Mouse (Mus musculus): ENCODE results near the gene Smpd1. TPM values are rescaled to one million over a fixed set of nuclear protein-coding genes. Genes with fewer than 3 reads are reported as not detected.

The Smpd1 gene
- polyA plus RNA-seq, 1 experiment, result 102 TPM

DNA sequence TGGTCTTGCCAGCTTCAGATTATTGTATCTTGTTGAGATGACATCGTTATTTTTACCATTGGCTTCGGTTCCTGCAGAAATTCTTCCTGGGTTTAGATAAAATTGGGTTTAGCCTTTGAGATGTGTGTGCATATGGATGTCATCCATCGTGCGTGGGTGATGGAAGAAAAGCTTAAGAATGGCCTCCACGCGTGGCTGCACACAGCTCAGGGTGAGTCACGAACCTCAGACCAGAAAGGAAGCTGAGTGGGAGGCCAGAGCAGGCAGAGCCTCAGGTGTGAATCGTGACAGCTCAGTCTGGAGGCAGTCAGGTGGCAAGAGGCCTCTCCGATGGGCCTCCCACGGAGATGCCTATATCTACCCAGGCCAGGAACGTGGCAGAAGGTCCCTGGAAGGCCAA is 34.8 kb upstream of the Smpd1 start:
- DNase-seq, result peak; percentile 55 to 85
- 16% methylated on average over 11 of the region's 11 CpGs for WGBS
- Histone ChIP-seq H3K27ac (ENCODE audit: insufficient read depth, low read length) (no peak overlapping the region), H3K4me1 (ENCODE audit: control insufficient read depth, insufficient read depth, low read length) (no peaks in the 10 kb centered on the region), H3K27me3 (ENCODE audit: control insufficient read depth, insufficient read depth, low read length) (no peaks in the 10 kb centered on the region), H3K4me3 (replicated peaks; ENCODE audit: insufficient read depth, low read depth, low read length) (no peak overlapping the region)
- TF ChIP-seq POLR2A (IDR thresholded peaks at IDR 0.05; ENCODE audit: borderline replicate concordance, insufficient read depth, low read length), result no peak
- TF ChIP-seq CTCF (IDR thresholded peaks at IDR 0.05; ENCODE audit: borderline replicate concordance, insufficient read depth, low read depth, low read length), result no peak

DNA sequence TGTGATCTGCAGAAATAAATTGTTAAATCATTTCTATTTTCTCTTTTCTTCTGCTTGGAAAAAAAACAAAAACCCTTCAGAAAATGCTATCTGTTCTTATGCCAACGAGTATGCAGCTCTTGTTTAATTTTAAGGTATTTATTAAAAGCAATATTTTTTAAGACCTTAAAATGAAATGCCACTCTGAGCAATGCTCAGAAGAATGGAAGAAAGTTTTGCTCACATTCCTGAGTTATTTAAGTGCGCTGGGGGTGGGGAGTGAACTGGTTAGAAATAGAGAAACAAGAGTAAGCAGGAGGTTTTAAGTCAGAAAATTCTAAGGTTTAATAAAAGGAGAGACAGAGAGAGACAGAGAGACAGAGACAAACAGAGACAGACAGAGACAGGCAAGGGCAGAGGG is 34.4 kb upstream of the Smpd1 start:
- WGBS, result 61% methylated on average over 2 of the region's 2 CpGs
- H3K27ac ChIP-seq (ENCODE audit: insufficient read depth, low read length), result no peak overlapping the region; the same call in 1 of the 2 replicates

DNA sequence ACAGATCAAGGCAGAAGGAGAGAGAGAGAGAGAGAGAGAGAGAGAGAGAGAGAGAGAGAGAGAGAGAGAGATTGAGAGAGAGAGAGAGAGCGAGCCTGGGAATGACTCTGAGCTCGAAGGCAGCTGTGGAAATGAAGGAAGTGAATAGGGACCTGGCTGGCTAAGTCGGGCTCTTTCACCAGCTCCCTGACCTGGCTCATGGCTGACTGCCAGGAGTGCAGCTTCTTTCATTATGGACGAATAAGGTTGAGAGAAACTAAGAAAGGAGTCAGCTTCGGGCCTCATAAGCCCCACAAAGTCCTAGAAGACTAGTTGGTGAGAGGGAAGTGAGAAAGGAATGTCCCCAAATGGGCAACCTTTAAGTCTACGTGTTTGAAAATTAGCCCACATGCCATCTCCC is 34.0 kb upstream of the Smpd1 start:
- no peaks in the 10 kb centered on the region for H3K4me1 ChIP-seq (ENCODE audit: control insufficient read depth, insufficient read depth, low read length)
- DNase-seq, result peak in 1 of 2 experiments; percentile 29
- H3K27ac ChIP-seq (ENCODE audit: insufficient read depth, low read length), result no peak overlapping the region; the same call in 1 of the 2 replicates
- WGBS, result 38% methylated on average over 6 of the region's 6 CpGs
- TF ChIP-seq CTCF (IDR thresholded peaks at IDR 0.05; ENCODE audit: borderline replicate concordance, insufficient read depth, low read depth, low read length), result no peak
- TF ChIP-seq POLR2A (IDR thresholded peaks at IDR 0.05; ENCODE audit: borderline replicate concordance, insufficient read depth, low read length), result no peak
- H3K4me3 ChIP-seq (replicated peaks; ENCODE audit: insufficient read depth, low read depth, low read length), result no peak overlapping the region
- no peaks in the 10 kb centered on the region for H3K27me3 ChIP-seq (ENCODE audit: control insufficient read depth, insufficient read depth, low read length)

More for the DNA sequence above, 34.4 kb upstream of the Smpd1 start:
- Histone ChIP-seq H3K4me1 (ENCODE audit: control insufficient read depth, insufficient read depth, low read length) (no peaks in the 10 kb centered on the region), H3K27me3 (ENCODE audit: control insufficient read depth, insufficient read depth, low read length) (no peaks in the 10 kb centered on the region), H3K4me3 (replicated peaks; ENCODE audit: insufficient read depth, low read depth, low read length) (no peak overlapping the region)
- TF ChIP-seq CTCF (IDR thresholded peaks at IDR 0.05; ENCODE audit: borderline replicate concordance, insufficient read depth, low read depth, low read length) (no peak), POLR2A (IDR thresholded peaks at IDR 0.05; ENCODE audit: borderline replicate concordance, insufficient read depth, low read length) (no peak)
- DNase-seq, result no peak

GRCm38 (mm10) chr7:105524222-105524621 is 29.9 kb upstream of the Smpd1 start:
- no peak overlapping the region for H3K4me3 ChIP-seq (replicated peaks; ENCODE audit: insufficient read depth, low read depth, low read length)
- no peaks in the 10 kb centered on the region for H3K27me3 ChIP-seq (ENCODE audit: control insufficient read depth, insufficient read depth, low read length)
- no peaks in the 10 kb centered on the region; the same call in 1 of the 2 replicates for H3K4me1 ChIP-seq (ENCODE audit: control insufficient read depth, insufficient read depth, low read length)
- no peak for DNase-seq
- TF ChIP-seq POLR2A (IDR thresholded peaks at IDR 0.05; ENCODE audit: borderline replicate concordance, insufficient read depth, low read length), result no peak
- no peak for TF ChIP-seq CTCF (IDR thresholded peaks at IDR 0.05; ENCODE audit: borderline replicate concordance, insufficient read depth, low read depth, low read length)
- no peak overlapping the region for H3K27ac ChIP-seq (ENCODE audit: insufficient read depth, low read length)
- 83% methylated on average over 2 of the region's 2 CpGs for whole genome bisulfite sequencing

DNA sequence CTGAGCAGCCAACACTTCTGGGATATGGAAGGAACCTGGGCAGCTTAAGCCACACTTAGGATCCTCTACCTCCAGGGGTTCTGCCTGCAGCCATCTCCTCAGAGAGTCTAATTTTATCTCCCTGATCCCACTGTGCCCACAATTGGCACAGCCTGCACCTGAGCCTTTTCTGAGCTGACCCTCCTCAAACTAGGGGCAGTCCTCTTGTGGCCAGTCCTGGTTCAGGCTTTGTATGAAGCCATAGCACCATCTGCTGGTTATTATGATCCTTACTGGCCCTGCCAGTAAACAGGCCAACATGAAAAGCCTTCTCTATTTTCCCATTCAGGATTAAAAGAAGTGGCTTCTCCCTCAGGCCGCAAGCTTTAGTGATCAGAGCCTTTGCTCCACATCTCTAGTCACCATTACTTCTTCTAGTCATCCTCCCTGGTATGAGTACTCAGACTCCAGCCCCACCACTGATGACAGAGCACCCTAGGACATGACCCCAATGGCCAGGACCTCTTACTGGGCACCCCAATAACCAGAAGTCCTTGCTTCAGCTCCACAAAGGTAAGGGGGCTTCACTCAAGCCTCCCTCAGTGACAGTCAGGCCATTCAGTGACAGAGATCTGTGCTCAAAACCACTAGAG is 26.7 kb upstream of the Smpd1 start:
- H3K4me3 ChIP-seq (replicated peaks; ENCODE audit: insufficient read depth, low read depth, low read length), result no peak overlapping the region
- TF ChIP-seq CTCF (IDR thresholded peaks at IDR 0.05; ENCODE audit: borderline replicate concordance, insufficient read depth, low read depth, low read length) (peak; percentile 52), POLR2A (IDR thresholded peaks at IDR 0.05; ENCODE audit: borderline replicate concordance, insufficient read depth, low read length) (no peak)
- no peaks in the 10 kb centered on the region for H3K27me3 ChIP-seq (ENCODE audit: control insufficient read depth, insufficient read depth, low read length)
- H3K27ac ChIP-seq (ENCODE audit: insufficient read depth, low read length), result no peak overlapping the region
- peak; percentile 26 to 38 for DNase-seq
- H3K4me1 ChIP-seq (ENCODE audit: control insufficient read depth, insufficient read depth, low read length), result no peaks in the 10 kb centered on the region; the same call in 1 of the 2 replicates
- 52% methylated on average over 1 of the region's 1 CpGs for WGBS

GRCm38 (mm10) chr7:105528094-105528493 is 26.1 kb upstream of the Smpd1 start:
- no peak for TF ChIP-seq POLR2A (IDR thresholded peaks at IDR 0.05; ENCODE audit: borderline replicate concordance, insufficient read depth, low read length)
- TF ChIP-seq CTCF (IDR thresholded peaks at IDR 0.05; ENCODE audit: borderline replicate concordance, insufficient read depth, low read depth, low read length), result no peak
- H3K4me1 ChIP-seq (ENCODE audit: control insufficient read depth, insufficient read depth, low read length), result no peaks in the 10 kb centered on the region; the same call in 1 of the 2 replicates
- no peak overlapping the region for H3K27ac ChIP-seq (ENCODE audit: insufficient read depth, low read length)
- no peak for DNase-seq
- H3K4me3 ChIP-seq (replicated peaks; ENCODE audit: insufficient read depth, low read depth, low read length), result no peak overlapping the region
- 56% methylated on average over 4 of the region's 4 CpGs for WGBS
- H3K27me3 ChIP-seq (ENCODE audit: control insufficient read depth, insufficient read depth, low read length), result no peaks in the 10 kb centered on the region

DNA sequence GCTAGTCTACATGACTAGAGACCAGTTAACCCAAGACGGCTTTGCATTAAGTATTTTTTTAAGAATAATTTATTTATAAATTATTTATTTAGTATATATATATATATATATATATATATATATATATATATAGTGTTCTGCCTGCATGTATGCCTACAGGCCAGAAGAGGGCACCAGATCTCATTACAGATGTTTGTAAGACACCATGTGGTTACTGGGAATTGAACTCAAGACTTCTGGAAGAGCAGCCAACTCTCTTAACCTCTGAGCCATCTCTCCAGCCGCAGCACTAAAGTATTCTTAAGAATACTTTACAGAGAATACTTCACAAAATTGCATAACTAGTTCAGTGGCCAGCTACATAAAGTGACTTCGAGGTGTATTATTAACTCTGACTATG is 20.0 kb upstream of the Smpd1 start:
- TF ChIP-seq CTCF (IDR thresholded peaks at IDR 0.05; ENCODE audit: borderline replicate concordance, insufficient read depth, low read depth, low read length) (no peak), POLR2A (IDR thresholded peaks at IDR 0.05; ENCODE audit: borderline replicate concordance, insufficient read depth, low read length) (no peak)
- no peak for DNase-seq
- WGBS, result 79% methylated on average over 3 of the region's 3 CpGs
- Histone ChIP-seq H3K27ac (ENCODE audit: insufficient read depth, low read length) (no peak overlapping the region), H3K27me3 (ENCODE audit: control insufficient read depth, insufficient read depth, low read length) (no peaks in the 10 kb centered on the region), H3K4me1 (ENCODE audit: control insufficient read depth, insufficient read depth, low read length) (no peaks in the 10 kb centered on the region), H3K4me3 (replicated peaks; ENCODE audit: insufficient read depth, low read depth, low read length) (no peak overlapping the region)

DNA sequence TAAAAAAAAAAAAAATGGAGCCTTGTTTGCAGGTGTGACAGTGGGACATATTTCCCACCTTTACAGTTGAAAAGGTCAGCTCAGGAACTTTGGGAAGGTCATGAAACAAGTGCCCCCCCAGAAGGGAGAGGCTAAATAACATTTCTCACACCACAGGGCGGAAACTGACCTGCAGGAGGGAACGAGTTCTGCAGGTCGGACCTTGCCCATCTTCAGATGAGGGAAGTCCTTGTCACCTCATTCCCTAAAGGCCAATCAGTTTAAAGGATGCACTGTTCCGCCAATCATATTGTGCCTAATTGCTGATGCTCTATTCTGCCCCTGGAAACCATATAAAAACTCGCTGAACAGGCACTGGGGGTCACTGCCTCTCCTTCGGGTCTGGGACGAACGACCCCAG is 8.2 kb upstream of the Smpd1 start:
- TF ChIP-seq CTCF (IDR thresholded peaks at IDR 0.05; ENCODE audit: borderline replicate concordance, insufficient read depth, low read depth, low read length) (no peak), POLR2A (IDR thresholded peaks at IDR 0.05; ENCODE audit: borderline replicate concordance, insufficient read depth, low read length) (no peak)
- Histone ChIP-seq H3K4me3 (replicated peaks; ENCODE audit: insufficient read depth, low read depth, low read length) (no peak overlapping the region), H3K27ac (ENCODE audit: insufficient read depth, low read length) (no peak overlapping the region), H3K4me1 (ENCODE audit: control insufficient read depth, insufficient read depth, low read length) (no peaks in the 10 kb centered on the region), H3K27me3 (ENCODE audit: control insufficient read depth, insufficient read depth, low read length) (no peaks in the 10 kb centered on the region)
- 72% methylated on average over 8 of the region's 8 CpGs for WGBS
- no peak for DNase-seq

Data from cerebellum, adult 2 months (tissue).